Mouse (Mus musculus): Measurements from ENCODE around the gene Lonp2. TPM values are rescaled to one million over a fixed set of nuclear protein-coding genes. Genes with fewer than 3 reads are reported as not detected.
A peak's percentile ranks its signal among the peaks of the same experiment; 100 is the strongest.

Gene Lonp2
- total RNA-seq, 4 experiments from 2014 or later, result 103 to 127 (median 115) TPM

GRCm38 (mm10) chr8:86718332-86718994 lies 94.6 kb downstream of the Lonp2 start:
- DNase-seq, result no peak

GRCm38 (mm10) chr8:86719368-86719767 lies 95.5 kb downstream of the Lonp2 start:
- no peak for DNase-seq

- DNase-seq, result no peak
Observed at GRCm38 (mm10) chr8:86720756-86721459, 97.1 kb downstream of the Lonp2 start.

- no peak for DNase-seq
Observed at GRCm38 (mm10) chr8:86721490-86721889, 97.6 kb downstream of the Lonp2 start.

- DNase-seq, result no peak
Observed at GRCm38 (mm10) chr8:86726959-86727358, 103.1 kb downstream of the Lonp2 start.

- DNase-seq, result no peak
Observed at GRCm38 (mm10) chr8:86728224-86728950, 104.5 kb downstream of the Lonp2 start.

GRCm38 (mm10) chr8:86730303-86730702 lies 106.5 kb downstream of the Lonp2 start:
- no peak for DNase-seq

- DNase-seq, result no peak
Observed at GRCm38 (mm10) chr8:86730860-86731259, 107.0 kb downstream of the Lonp2 start.

- DNase-seq, result no peak
Observed at GRCm38 (mm10) chr8:86734171-86734570, 110.3 kb downstream of the Lonp2 start.

- no peak for DNase-seq
Observed at GRCm38 (mm10) chr8:86734954-86735353, 111.1 kb downstream of the Lonp2 start.

GRCm38 (mm10) chr8:86735446-86736111 lies 111.7 kb downstream of the Lonp2 start:
- no peak for DNase-seq

GRCm38 (mm10) chr8:86740899-86741298 lies 117.1 kb downstream of the Lonp2 start:
- DNase-seq, result no peak

GRCm38 (mm10) chr8:86741627-86742026 lies 117.8 kb downstream of the Lonp2 start:
- no peak for DNase-seq

GRCm38 (mm10) chr8:86742605-86743345 lies 118.9 kb downstream of the Lonp2 start:
- no peak for DNase-seq

GRCm38 (mm10) chr8:86744313-86745220 lies 120.7 kb downstream of the Lonp2 start:
- no peak for DNase-seq

- DNase-seq, result peak; percentile 58
Observed at GRCm38 (mm10) chr8:86745221-86745934, 121.5 kb downstream of the Lonp2 start, which contains the start of the genes Gm10638 and Siah1a. Gene Gm10638 (plus strand): TSS chr8:86745699. Gene Siah1a (minus strand): TSS chr8:86745934.

- DNase-seq, result peak; percentile 86
Observed at GRCm38 (mm10) chr8:86745935-86746441, 122.1 kb downstream of the Lonp2 start.

GRCm38 (mm10) chr8:86746511-86746910 lies 122.7 kb downstream of the Lonp2 start:
- DNase-seq, result no peak

GRCm38 (mm10) chr8:86749842-86750241 lies 126.0 kb downstream of the Lonp2 start:
- no peak for DNase-seq
